Mouse (Mus musculus) left cerebral cortex, postnatal 36 days (tissue): ENCODE measurements around the gene Taok3. TPM values are rescaled to one million over a fixed set of nuclear protein-coding genes. Genes with fewer than 3 reads are reported as not detected.
A peak's percentile ranks its signal among the peaks of the same experiment; 100 is the strongest.

ENCODE experiments used
- DNase-seq, 2 experiments: peaks; one replicate each; pipeline ENCODE4 v3.0.0; 2021 to 2022; ENCODE audit warnings: low spot score in 2 of 2, mixed read lengths in 1 of 2
- intact Hi-C: fragments of 180-260 bp; cut with DNase I; formaldehyde crosslinking; loops from one replicate; pipeline ENCODE4 v1.15.1; 2025
- total RNA-seq, 2 experiments: library from RNA; stranded (reverse); gene quantifications; 2 replicates each; pipeline ENCODE4 v1.2.3; 2021

The Taok3 gene
- total RNA-seq, 2 experiments from 2014 or later: 53.2 to 60.9 TPM

DNA sequence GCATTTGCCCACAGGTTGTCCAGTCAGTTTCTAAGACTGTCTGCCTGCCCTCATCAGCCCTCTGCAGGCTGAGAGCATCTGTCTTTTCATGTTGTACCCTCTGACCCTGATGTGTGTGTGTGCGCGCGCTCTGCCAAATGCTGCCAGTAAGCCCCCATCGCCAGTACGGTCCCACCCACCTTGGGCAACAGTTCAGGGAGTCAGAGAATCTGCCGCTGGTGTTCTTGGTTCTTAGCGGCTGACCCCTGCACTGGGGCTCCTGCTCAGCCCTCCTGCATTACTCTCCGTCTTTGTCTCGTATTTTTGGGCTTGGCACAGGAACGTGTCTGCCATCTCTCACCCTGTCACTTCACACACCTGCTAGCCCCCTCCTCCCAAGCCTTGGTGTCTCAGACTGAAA is 17.1 kb downstream of the Taok3 start:
- DNase-seq: no peak
- intact Hi-C loops: no loop called here

DNA sequence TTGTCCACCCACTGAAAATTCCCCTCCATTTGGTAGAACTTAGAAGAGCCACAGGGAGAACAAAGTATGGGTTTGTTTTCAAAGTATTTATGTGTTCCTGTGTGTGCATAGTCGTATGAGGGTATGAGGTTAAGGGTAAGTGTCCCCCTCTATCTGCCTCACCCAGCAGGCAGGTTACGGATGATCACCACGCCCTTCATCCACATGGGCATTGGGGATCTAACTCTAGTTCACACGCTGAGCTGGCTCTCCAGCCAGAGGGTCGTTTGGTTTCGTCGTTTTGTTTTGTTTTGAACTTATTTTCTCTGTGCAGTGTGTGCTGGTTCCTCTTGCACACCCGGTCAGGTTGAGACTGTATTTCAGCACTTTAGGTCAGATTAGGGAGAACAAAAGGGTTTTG is 17.7 kb downstream of the Taok3 start:
- intact Hi-C loops: no loop called here
- DNase-seq: no peak

DNA sequence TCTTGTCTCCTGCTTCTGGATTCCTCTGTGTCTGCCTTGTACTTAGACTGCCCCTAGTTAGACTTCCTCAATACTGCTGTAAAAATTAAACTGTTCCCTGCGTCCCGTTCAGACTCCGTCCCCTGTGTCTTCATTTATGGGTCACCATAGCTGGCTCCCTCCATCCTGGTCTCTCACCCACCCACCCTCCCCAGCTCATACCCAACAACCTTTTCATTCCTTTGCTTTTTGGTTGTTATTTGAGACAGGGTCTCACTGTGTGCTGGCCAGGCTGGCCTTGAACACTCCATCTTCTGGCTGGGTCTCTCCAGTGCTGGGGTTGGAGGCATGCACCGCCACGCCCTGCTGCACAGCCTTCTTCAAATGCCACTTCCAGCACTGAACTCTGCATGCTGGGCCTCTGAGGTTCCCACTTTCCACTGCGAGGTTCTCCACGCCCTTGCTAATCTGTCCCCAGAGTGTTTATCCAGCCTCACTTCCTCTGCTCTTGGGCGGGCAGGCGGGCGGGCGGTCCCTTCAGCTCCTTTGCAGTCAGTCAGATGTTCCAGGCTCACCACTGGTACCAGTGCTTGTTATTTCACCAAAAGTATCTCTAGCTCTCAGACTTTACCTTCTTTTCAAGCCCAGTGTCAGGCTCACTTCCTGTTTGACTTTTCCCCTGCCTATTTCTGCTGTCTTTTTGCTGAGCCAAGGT is 18.5 kb downstream of the Taok3 start:
- intact Hi-C loops: no loop called here
- no peak for DNase-seq

DNA sequence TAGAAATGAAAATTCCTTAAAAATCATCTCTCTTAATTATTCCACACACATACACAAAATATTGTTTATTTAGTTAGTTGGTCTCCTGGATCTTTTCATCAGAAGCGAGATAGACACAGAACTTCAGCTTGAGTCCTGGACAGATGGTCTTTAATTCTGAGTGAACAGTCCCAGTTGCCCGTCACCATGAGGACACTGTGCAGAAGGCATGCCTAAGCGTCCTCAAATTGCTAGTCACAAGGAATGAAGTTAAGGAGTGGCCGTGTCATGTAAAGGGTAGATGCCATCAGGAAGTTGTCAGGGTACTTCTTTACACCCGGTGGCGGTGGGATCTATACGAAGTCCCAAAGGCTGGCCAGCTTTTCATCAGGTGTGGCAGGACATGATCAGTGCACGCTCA is 19.9 kb downstream of the Taok3 start:
- no peak for DNase-seq
- intact Hi-C loops: no loop called here

DNA sequence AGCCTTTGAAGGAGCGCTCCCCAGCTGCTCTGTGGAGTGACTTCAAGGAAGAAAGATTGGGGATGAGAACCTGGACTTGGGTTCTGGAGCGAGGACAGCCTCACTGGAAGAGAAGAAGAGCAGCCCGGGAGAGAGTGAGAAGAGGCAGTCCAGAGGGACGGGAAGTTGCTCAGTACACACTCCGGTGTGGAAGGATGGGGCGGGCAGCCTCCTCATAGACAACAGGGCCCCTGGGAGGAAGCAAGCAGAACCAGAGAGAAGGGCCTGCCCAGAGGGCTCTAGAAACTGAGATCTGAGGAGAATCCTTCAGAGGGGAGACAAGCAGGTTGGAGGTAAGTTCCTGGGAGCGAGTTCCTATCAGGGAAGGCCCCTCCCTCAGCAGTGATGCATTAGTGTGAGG is 20.4 kb downstream of the Taok3 start:
- intact Hi-C loops: no loop called here
- DNase-seq: no peak

DNA sequence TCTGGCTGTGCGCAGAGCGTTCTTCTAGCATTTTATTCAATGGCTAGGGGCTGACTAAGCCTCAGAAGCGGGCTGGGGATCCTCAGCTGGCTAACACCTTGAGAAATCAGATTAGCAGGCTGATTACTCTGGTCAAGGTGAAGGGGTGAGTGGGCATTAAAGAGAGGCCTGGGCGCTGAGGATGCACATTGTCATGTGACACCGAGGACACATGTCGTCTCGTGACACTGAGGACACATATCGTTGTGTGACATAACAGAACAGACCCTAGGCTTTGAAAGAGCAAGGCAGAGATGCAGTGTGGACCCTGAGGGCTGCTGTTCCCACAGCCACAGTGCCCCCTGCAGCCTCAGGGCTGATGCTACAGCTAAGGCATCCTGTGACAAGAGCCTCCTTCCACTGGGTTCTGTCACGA is 23.8 kb downstream of the Taok3 start:
- intact Hi-C loops: loop anchor here (2.0 kb wide), 1 partner anchor 27 kb away; the partner anchor contains the start of gene Suds3
- DNase-seq: no peak

DNA sequence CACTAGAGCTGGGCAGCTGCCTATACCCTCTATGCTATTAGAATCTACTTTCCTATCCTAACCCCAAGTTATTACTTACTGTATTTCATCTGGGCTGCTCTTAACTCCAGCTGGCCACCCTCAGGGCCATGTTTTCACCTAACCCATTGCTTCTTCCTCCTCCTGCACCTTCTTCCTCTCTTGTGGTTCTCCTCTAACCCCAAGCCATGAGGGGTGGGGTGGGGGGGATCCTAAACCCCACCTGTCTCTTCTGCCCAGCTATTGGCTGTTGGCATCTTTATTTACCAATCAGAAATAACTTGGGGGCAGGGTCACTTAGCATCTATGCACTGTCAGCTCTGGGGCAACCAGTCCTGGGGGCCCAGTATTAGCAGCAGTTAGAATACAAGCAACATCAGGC is 26.2 kb downstream of the Taok3 start:
- no peak for DNase-seq
- intact Hi-C loops: no loop called here

DNA sequence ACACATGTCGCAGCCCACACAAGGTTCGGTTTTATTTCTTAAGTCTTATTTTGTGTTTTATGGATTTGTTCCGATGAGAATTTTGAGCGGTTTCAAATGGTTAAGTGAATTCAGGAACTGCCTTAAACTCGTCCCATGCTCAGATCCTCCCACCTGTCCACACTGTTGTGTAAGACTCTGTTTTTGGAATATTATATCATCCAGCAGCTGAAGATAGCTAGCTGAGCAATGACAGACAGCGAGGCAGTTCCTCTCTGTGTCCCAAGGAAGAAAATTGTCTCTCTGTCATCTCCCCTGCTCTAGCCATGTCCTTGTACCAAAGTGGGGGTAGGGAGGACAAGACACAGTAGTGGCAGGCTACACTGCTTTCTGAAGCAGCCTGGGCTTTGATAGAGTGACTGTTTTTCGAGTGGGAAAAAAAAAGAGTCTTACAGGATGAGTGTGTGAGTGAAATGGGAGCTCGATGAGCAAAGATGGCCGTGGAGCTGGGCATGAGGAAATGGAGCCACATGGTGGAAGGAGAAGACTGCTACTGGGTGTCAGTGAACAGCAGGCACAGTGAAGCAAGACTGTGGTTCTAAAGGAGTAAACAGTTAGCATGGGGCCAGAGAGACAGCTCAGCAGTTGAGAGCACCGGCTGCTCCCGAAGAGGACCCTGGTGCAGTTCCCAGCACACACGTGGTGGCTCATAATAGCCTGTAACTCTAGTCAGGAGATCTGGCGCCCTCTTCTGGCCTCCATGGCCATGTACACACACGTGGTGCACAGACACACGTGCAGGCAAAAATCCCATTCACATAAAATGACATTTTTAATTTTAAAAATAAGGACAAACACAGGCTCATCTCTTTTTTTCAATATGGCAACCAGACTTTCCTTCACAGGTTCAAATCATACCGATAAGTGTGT is 27.5 kb downstream of the Taok3 start:
- intact Hi-C loops: no loop called here

DNA sequence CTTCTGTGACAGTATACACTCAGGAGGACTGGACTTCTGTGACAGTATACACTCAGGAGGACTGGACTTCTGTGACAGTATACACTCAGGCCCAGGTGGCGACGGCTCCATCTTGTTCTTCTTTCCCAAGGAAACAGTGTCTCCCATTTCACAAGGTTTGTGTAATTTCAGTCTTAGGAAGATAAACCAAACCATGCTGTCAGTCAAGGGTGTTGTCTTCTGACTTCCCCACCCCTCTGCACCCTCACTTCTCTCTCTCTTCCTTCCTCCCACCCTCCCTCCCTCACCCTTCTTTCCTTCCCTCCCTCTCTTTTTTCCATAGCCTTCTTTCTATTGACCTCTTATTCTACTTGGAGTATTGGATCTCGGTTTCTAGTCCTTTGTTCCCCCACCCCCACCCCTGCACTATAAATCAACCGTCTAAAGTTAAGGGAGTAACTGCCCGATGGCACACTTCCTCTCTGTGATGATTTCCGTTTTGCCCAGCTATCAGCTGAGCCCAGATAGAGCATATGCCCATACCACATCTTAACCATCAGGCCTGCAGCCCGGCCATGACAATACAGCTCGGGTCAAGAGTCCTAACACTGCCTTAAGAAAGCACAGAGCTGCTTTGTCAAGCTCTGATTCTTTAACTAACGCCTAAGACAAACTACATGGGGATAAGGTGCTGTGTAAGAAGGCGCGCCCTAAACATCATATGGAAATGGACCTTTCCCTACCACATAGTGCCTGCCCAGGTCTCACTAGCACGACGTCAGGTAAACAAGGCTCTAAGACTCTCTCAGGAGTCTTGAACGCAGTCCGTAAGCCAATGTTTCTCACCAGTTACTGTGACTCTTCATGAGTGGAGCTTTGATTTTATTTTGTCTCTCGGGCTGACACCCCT is 29.4 kb downstream of the Taok3 start:
- intact Hi-C loops: no loop called here
- no peak for DNase-seq

More for the DNA sequence above, 27.5 kb downstream of the Taok3 start:
- DNase-seq: peak; percentile 34 to 58

DNA sequence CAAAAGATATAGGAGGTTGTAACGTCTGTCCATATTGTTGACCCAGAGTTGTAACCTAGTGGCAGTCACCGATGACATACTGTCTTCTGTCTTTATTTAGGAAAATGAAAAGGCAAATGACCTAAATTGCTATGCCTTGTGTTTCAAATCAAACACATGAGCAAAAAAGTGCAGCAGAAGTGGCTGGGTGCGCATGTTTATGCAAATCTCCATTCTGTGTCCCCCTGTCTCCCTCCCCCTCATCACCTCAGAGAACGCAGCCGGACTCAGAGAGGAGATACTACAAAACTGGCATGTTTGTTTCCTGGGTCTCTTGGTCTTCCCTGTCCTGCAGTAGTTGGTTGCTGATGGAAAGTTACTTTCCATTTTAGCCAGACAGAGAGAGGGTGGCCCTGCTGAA is 30.1 kb downstream of the Taok3 start:
- intact Hi-C loops: no loop called here

DNA sequence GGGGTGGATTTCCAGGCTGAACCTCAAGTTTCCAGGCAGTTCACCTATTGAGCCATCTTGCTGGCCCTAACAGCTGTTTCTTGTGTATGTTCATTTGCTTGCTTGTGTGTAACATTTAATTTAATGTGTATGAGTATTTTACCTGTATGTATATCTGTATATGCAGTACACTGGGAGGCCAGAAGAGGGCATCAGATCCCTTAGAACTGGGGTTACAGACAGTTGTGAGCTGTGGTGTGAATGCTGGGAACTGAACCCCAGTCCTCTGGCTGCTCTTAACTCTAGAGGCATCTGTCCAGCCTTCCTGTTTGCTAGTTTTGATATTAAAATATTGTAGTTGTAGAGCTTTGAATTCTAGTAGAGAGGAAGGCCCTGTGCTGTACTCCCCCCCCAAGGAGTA is 33.0 kb downstream of the Taok3 start:
- no peak for DNase-seq
- intact Hi-C loops: no loop called here

More for the DNA sequence above, 30.1 kb downstream of the Taok3 start:
- no peak for DNase-seq

DNA sequence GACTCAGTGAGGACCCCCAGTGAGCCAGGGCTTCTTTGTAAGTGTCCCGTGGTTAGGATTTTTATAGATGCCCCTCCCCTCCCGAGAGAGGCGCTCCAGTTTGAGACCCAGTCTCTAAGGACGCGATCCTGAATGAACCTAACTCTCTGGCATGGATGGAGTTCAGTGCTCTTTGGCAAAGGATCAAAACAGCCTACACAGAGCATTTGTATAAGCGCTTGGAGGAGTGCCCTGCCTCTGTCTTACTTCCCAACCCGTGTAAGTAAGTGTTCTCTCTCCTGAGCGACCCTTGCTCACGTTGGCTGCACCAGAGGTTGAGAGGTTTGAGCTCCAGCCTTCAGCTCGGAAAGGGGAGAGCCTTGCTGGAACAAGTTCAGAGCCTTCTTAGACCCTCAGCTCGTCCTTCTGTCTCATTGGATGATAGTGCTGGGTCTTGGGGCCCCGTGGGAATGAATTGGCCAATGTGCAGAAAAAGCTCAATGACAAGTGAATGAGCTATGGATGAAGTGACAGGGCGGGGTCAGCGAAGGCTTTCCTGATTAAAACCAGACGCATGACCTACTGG is 33.7 kb downstream of the Taok3 start:
- intact Hi-C loops: no loop called here

DNA sequence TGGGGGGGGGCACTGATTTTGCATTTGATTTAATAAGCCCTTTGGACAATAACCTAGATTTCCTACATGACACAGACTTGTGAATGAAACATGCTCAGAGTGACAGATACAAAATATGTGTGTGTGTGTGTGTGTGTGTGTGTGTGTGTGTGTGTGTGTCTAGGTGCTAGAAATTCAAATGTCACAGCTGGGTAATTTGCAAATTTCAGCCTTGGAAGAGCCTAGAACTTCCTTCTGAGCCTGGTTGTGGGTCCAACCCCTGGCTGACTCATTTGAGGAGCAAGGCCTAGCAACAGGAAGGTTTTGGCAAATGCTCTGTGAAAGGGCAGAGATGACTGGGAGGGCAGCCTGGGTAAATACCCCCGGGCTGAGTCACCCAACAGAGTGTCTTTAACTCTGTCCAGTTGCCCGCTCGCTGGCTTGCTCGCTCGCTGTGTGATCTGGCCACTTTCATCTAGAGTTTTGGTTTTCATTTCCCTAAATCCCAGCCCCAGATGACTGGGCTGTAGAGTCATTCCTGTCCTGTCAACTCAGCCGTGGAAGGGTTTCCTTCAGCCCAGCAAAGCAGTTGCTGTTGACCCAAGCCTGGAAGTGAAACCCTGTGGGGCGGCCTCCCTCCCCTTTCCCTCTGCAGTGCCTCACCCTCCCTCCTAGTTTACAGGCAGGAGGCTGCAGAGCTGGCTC is 38.5 kb downstream of the Taok3 start:
- intact Hi-C loops: loop anchor here (5.0 kb wide), 1 partner anchor 36 kb away; the partner anchor contains the start of gene Taok3
- no peak for DNase-seq

More for the DNA sequence above, 33.7 kb downstream of the Taok3 start:
- DNase-seq: no peak

DNA sequence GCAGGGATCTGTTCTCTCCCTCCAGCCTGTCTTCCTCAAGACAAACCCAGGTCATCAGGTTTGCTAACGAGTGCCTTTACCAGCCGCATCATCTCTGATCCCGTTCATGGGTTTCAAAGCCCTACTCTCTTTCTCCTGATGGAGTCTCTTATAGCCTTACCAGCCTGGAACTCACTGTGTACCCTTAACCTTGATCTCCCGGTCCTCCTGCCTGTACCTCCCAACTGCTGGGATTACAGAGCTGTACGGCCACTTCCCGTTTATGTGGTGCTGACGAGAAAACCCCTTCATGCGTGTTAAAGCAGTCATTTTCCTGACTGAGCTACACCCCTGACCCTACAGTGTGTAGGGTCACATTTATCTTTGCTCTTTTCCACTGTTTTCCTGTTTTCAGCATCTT is 39.4 kb downstream of the Taok3 start:
- DNase-seq: no peak
- intact Hi-C loops: loop anchor here (5.0 kb wide), 1 partner anchor 37 kb away; the partner anchor contains the start of gene Taok3

DNA sequence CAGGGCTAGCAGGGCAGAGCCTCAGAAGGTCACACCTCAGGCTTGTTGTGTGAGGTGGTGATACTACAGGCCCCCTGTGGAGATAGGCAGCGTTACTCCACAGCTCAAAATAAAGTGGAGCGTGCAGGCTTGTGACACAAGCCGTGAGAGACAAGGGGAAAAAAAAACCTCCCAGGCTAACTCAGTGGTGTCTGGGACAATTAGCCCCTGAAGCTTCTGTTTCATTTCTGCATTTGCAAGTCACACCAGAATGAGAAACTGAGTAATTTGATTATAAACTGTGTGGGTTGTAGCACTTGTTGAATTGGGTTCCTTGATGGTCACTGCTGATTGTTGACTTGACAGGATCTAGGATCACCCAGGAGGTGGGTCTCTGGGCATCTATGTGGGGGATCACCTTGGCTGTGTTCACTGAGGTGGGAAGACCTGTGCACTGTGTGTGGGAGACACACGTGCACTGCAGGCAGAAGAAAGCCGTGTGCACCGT is 39.9 kb downstream of the Taok3 start:
- intact Hi-C loops: loop anchor here (5.0 kb wide), 1 partner anchor 38 kb away; the partner anchor contains the start of gene Taok3

DNA sequence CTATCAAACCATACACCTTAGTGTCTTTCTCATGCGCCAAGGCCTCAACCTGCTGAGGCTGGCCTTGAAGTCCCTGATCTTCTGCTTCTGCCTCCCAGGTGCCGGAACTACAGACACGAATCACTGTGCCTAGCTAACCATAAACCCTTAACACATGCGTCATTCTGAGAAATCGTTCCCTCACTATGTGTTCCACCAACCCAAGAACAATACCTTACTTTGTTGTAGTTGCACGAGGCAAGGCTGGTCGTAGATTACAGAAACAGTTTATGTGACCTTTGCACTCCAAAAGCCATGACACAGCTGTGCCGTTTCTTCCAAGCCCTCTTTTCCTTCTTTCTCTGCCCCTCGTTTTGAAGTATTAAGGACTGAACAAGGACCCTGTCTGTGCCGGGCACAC is 40.6 kb downstream of the Taok3 start:
- no peak for DNase-seq
- intact Hi-C loops: no loop called here

More for the DNA sequence above, 39.9 kb downstream of the Taok3 start:
- DNase-seq: no peak

DNA sequence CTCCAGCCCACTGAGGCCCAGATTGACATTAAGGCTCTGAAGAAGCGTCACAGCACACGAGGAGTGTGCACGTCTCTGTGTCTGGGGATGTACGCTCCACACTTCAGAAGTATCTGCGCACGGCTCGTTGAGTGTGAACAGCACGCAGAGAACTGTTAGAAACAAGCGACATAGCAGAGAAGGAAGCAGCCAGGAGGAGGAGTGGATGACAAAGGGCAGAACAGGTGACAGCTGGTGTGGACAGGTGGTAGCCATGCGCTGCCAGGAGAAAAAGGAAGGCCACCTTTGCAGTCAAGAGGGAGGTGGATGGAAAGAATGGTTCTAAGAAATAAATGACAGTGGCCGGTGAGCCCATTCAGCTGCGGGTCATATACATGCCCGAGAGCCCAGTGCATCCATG is 43.9 kb downstream of the Taok3 start:
- no peak for DNase-seq
- intact Hi-C loops: no loop called here

DNA sequence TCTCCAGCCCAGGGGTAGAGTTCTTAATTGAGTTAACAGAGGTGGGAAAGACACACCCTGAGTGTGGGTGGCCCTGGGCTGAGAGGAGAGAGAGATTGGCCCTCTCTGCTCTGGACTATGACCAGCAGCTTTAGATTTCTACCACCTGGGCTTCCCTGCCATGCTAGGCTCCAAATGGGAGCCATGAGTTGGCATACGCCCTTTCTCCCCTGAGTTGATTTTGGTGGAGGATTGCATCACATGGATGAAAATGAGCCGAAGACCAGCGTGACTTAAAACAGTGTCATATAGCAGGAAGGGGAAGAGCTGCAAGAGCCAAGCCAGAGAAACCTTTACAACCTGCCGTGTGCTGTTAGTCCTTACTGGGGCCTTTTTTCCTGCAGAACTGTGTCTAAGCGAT is 44.6 kb downstream of the Taok3 start:
- no peak for DNase-seq
- intact Hi-C loops: no loop called here

DNA sequence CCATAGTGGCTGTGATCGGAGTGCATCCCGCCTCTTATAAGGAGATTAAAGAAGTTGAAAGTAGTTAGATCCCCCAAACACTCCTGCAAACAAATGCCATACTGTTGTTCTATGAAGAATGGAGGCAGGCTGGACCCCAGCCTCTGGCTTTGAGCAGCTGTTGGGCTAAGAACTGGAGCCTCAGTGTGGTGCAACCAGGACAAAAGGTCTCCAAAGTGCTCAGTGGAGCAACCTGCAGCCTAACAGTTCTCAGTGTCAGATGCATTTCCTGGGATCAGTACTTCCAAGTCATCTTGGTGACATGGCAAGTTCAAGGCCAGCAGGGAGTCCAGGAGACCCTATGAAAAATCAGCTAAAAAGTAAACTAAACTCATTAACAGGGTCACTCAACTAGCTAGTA is 45.0 kb downstream of the Taok3 start:
- intact Hi-C loops: no loop called here
- no peak for DNase-seq
